Mouse (Mus musculus): ENCODE results near the gene Ppp1r3d.

Ppp1r3d gene

GRCm38 (mm10) chr2:178413481-178414260 is 601 bp downstream of the Ppp1r3d start:
- no peak for DNase-seq

- no peak for DNase-seq
Observed at GRCm38 (mm10) chr2:178413081-178413480, 1.2 kb downstream of the Ppp1r3d start.

- DNase-seq = no peak
Observed at GRCm38 (mm10) chr2:178412598-178412997, 1.7 kb downstream of the Ppp1r3d start.

- no peak for DNase-seq
Observed at GRCm38 (mm10) chr2:178410286-178410685, 4.0 kb downstream of the Ppp1r3d start.

- no peak for DNase-seq
Observed at GRCm38 (mm10) chr2:178409024-178409423, 5.2 kb downstream of the Ppp1r3d start.

- no peak for DNase-seq
Observed at GRCm38 (mm10) chr2:178407053-178407815, 7.0 kb downstream of the Ppp1r3d start, which contains the start of gene Sycp2. Sycp2 (minus strand) TSS chr2:178407685.

Measured in thymus, postnatal 25 days (tissue).